Mouse (Mus musculus) heart, embryonic 13.5 days (tissue): Measurements from ENCODE around the gene Ric8b. TPM values are rescaled to one million over a fixed set of nuclear protein-coding genes. Genes with fewer than 3 reads are reported as not detected.

Source experiments
- ATAC-seq: fragments of 200-750 bp; cut with Nextera tagmentation; 2 replicates; pipeline ENCODE4 v1.8.0; 2017; ENCODE audit warnings: moderate TSS enrichment; ENCODE audit not compliant: insufficient number of reproducible peaks, low FRiP score, low TSS enrichment; ENCODE audit errors: extremely low read depth
- H3K27ac ChIP-seq: fragments of 300-500 bp; sonication (generic); replicated peaks from 2 replicates; pipeline ENCODE4 v1.5.1; 2015; ENCODE audit warnings: moderate library complexity, mild to moderate bottlenecking, inconsistent platforms
- H3K27me3 ChIP-seq: fragments of 300-500 bp; sonication (generic); replicated peaks from 2 replicates; pipeline ENCODE4 v1.6.1; 2015; ENCODE audit warnings: mild to moderate bottlenecking, inconsistent platforms
- H3K36me3 ChIP-seq: fragments of 300-500 bp; sonication (generic); 2 replicates; pipeline ENCODE4 v1.6.1; 2015; ENCODE audit warnings: mild to moderate bottlenecking, inconsistent platforms
- H3K4me1 ChIP-seq: fragments of 300-500 bp; sonication (generic); 2 replicates; pipeline ENCODE4 v1.6.1; 2015; ENCODE audit warnings: inconsistent platforms
- H3K4me2 ChIP-seq: fragments of 300-500 bp; sonication (generic); 2 replicates; pipeline ENCODE4 v1.6.1; 2015; ENCODE audit warnings: inconsistent platforms, mild to moderate bottlenecking, moderate library complexity
- H3K4me3 ChIP-seq: fragments of 300-500 bp; sonication (generic); 2 replicates; pipeline ENCODE4 v1.5.1; 2015; ENCODE audit warnings: moderate library complexity, mild to moderate bottlenecking, inconsistent platforms
- H3K9ac ChIP-seq: fragments of 300-500 bp; sonication (generic); 2 replicates; pipeline ENCODE4 v1.6.1; 2015; ENCODE audit warnings: inconsistent platforms, mild to moderate bottlenecking, moderate library complexity
- H3K9me3 ChIP-seq: fragments of 300-500 bp; sonication (generic); 2 replicates; pipeline ENCODE4 v1.6.1; 2016; ENCODE audit warnings: inconsistent platforms
- WGBS: fragments of 180-500 bp; shearing (Covaris S2); methylation state at CpG from one replicate; pipeline ENCODE4 v1.1.7; 2015; ENCODE audit warnings: mixed read lengths; 5-methylcytosine and 5-hydroxymethylcytosine counted together
- polyA plus RNA-seq: library from polyadenylated mRNA; unstranded; fragments of >200 nt; fragmentation: Nextera tagmentation; extraction: Ambion mirVana; gene quantifications from 2 replicates; pipeline ENCODE4 v1.2.1, GENCODE M21; 2015

Ric8b gene
- polyA plus RNA-seq, 1 experiment from 2014 or later, result 14.3 TPM

DNA sequence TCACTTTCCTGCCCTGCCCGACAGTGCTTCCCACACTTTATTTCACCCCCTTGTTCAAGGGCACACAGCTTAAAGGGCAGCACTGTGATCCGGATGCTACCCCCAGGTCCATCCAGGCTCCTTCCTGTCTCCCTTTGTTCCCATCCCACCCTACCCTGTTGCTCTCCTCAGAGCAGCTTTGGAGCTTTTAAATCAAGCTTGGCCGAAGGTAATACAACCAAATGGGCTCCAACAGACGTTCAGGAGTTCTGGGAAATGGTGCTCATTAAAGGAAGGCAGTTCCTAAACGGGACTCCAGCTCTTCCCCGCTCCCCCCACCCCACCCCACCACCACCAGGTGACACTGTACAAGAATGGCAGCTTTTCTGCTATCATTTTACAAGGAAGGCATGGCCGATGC, 7.2 kb upstream of the Ric8b start:
- H3K4me1 ChIP-seq, result peaks cover 6% of the 10 kb centered on the region; the same call in 1 of the 2 replicates
- no peaks in the 10 kb centered on the region; the same call in 1 of the 2 replicates for H3K27me3 ChIP-seq
- H3K4me2 ChIP-seq, result no peak overlapping the region
- no peak overlapping the region for H3K4me3 ChIP-seq
- no peak overlapping the region for H3K27ac ChIP-seq
- H3K36me3 ChIP-seq, result no peaks in the 10 kb centered on the region
- no peaks in the 10 kb centered on the region for H3K9me3 ChIP-seq
- 49% methylated on average over 7 of the region's 7 CpGs for WGBS
- no peak overlapping the region for H3K9ac ChIP-seq
- ATAC-seq, result no peak

DNA sequence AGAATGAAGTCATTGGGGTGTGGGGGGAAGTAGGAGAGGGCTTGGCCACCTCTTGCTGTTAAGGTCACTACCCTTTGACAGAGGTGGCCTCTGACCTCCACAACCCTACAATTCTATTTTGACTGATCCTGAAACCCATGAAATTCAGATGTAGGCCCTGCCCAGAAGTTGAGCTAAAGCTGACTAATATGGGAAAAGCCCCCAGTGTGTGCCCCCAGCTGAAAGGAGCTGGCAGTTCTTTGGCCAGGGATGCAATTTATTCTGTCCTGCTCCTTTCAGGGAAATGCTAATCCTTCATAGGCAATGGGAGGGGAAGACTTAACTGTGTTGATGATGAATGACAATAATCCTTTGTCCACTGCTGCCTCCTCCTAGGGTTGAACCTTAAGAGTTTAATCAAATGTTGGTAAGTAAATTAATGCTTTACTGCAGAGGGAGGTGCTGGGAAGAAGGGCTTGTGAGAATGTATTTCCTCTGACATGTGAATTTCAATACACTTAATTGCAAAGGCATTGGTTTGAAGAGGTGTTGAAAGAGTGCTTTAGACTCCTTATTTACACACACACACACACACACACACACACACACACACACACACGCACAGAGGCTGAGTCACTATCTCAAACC, 6.5 kb upstream of the Ric8b start:
- WGBS, result 67% methylated on average over 1 of the region's 1 CpGs
- H3K9ac ChIP-seq, result no peak overlapping the region
- H3K36me3 ChIP-seq, result no peaks in the 10 kb centered on the region
- H3K27me3 ChIP-seq, result no peaks in the 10 kb centered on the region; the same call in 1 of the 2 replicates
- peaks cover 6% of the 10 kb centered on the region; the same call in 1 of the 2 replicates for H3K4me1 ChIP-seq
- no peaks in the 10 kb centered on the region for H3K9me3 ChIP-seq
- H3K4me3 ChIP-seq, result no peak overlapping the region
- no peak overlapping the region for H3K27ac ChIP-seq
- ATAC-seq, result no peak
- no peak overlapping the region for H3K4me2 ChIP-seq

- Histone ChIP-seq H3K9me3 (no peaks in the 10 kb centered on the region), H3K4me2 (no peak overlapping the region), H3K27me3 (no peaks in the 10 kb centered on the region; the same call in 1 of the 2 replicates), H3K4me1 (peaks cover 9% of the 10 kb centered on the region), H3K9ac (no peak overlapping the region), H3K36me3 (no peaks in the 10 kb centered on the region), H3K4me3 (no peak overlapping the region), H3K27ac (no peak overlapping the region)
- 36% methylated on average over 1 of the region's 1 CpGs for WGBS
- no peak for ATAC-seq
These were observed 4.3 kb upstream of the Ric8b start for GRCm38 (mm10) chr10:84913148-84913547.

GRCm38 (mm10) chr10:84915476-84915875, 1.9 kb upstream of the Ric8b start:
- no peak overlapping the region for H3K4me3 ChIP-seq

DNA sequence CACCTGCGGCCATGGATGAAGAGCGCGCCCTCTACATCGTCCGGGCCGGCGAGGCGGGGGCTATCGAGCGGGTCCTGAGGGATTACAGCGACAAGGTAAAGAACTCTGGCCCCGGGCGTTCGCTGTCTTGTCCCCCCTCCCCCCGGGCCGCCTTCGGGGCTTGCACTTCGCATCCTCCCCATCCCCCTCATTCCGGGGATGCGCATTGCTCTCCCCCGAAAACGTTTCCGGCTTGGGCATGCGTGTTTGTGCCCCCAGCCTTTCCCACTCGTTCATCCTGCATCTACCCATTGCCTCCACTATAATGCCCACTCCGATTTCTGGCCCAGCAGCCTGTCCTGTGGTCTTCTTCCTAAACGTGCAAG, 297 bp downstream of the Ric8b start:
- under 1% methylated on average over 27 of the region's 27 CpGs for WGBS
- Histone ChIP-seq H3K9ac (peak overlapping the region; percentile 93), H3K9me3 (no peaks in the 10 kb centered on the region), H3K36me3 (no peaks in the 10 kb centered on the region), H3K4me1 (peaks cover 33% of the 10 kb centered on the region), H3K4me2 (peak overlapping the region; percentile 92), H3K27ac (peak overlapping the region; percentile 97), H3K27me3 (no peaks in the 10 kb centered on the region), H3K4me3 (peak overlapping the region; percentile 87)
- ATAC-seq, result no peak

More at GRCm38 (mm10) chr10:84915476-84915875, 1.9 kb upstream of the Ric8b start:
- peaks cover 31% of the 10 kb centered on the region for H3K4me1 ChIP-seq
- WGBS, result 79% methylated on average over 6 of the region's 6 CpGs
- no peak overlapping the region for H3K4me2 ChIP-seq
- no peaks in the 10 kb centered on the region for H3K27me3 ChIP-seq
- H3K9me3 ChIP-seq, result no peaks in the 10 kb centered on the region
- H3K9ac ChIP-seq, result no peak overlapping the region
- H3K36me3 ChIP-seq, result no peaks in the 10 kb centered on the region
- H3K27ac ChIP-seq, result no peak overlapping the region
- ATAC-seq, result no peak

DNA sequence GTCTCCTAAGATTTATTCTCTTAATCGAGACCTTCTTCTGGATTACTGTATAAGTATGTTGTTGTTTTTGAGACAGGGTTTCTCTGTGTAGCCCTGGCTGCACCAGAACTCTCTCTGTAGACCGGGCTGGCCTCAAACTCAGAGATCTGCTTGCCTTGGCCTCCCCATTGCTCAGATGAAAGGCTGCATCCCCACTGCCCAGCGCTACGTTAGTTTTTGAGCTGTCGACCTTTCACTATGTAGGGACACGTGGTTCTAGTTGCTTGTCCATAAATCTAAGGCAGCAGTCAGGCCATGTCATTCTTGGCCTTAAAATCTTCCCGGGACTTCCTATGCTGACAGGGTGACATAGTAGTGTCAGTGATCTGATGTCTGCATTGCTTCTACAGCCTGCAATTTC, 8.9 kb downstream of the Ric8b start:
- Histone ChIP-seq H3K4me2 (no peak overlapping the region), H3K9me3 (no peaks in the 10 kb centered on the region), H3K4me3 (no peak overlapping the region), H3K4me1 (peaks cover 21% of the 10 kb centered on the region), H3K27me3 (no peaks in the 10 kb centered on the region), H3K9ac (no peak overlapping the region), H3K36me3 (peaks cover 34% of the 10 kb centered on the region), H3K27ac (no peak overlapping the region)
- no peak for ATAC-seq
- 82% methylated on average over 7 of the region's 7 CpGs for WGBS

- H3K4me3 ChIP-seq, result no peak overlapping the region
- H3K4me1 ChIP-seq, result peaks cover 21% of the 10 kb centered on the region
- no peak overlapping the region for H3K9ac ChIP-seq
- peaks cover 34% of the 10 kb centered on the region for H3K36me3 ChIP-seq
- no peaks in the 10 kb centered on the region for H3K9me3 ChIP-seq
- H3K27me3 ChIP-seq, result no peaks in the 10 kb centered on the region
- H3K27ac ChIP-seq, result no peak overlapping the region
- no peak for ATAC-seq
- 88% methylated on average over 4 of the region's 4 CpGs for WGBS
- no peak overlapping the region for H3K4me2 ChIP-seq
These were observed 9.5 kb downstream of the Ric8b start for GRCm38 (mm10) chr10:84926885-84927284.

DNA sequence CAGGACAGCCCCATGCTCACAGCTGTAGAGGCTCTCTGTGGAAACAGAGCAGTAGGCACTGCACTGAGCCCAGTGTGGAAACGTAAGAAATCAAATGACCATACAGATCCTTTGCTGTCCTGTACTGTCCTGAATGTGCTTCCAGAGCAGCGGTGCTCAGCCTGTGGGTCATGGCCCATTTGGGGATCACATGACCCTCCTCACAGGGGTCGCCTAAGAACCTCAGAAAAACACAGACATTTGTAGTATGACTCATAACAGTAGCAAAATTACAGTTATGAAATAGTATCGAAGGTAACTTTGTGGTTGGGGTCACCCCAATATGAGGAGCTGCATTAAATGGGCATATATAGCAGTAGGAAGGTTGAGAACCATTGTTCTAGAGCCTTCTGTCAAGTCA, 11.0 kb downstream of the Ric8b start:
- 84% methylated on average over 4 of the region's 4 CpGs for WGBS
- Histone ChIP-seq H3K9ac (no peak overlapping the region), H3K4me3 (no peak overlapping the region), H3K4me1 (peaks cover 17% of the 10 kb centered on the region), H3K36me3 (peaks cover 34% of the 10 kb centered on the region), H3K27me3 (no peaks in the 10 kb centered on the region), H3K27ac (no peak overlapping the region), H3K4me2 (no peak overlapping the region), H3K9me3 (no peaks in the 10 kb centered on the region)
- ATAC-seq, result no peak

GRCm38 (mm10) chr10:84935553-84936209, 18.3 kb downstream of the Ric8b start:
- H3K27ac ChIP-seq, result no peak overlapping the region
- peaks cover 7% of the 10 kb centered on the region; the same call in 1 of the 2 replicates for H3K36me3 ChIP-seq
- H3K4me1 ChIP-seq, result peaks cover 46% of the 10 kb centered on the region
- H3K9me3 ChIP-seq, result no peaks in the 10 kb centered on the region
- 74% methylated on average over 7 of the region's 7 CpGs for WGBS
- H3K9ac ChIP-seq, result no peak overlapping the region
- ATAC-seq, result no peak
- no peaks in the 10 kb centered on the region for H3K27me3 ChIP-seq
- H3K4me3 ChIP-seq, result no peak overlapping the region
- no peak overlapping the region for H3K4me2 ChIP-seq

DNA sequence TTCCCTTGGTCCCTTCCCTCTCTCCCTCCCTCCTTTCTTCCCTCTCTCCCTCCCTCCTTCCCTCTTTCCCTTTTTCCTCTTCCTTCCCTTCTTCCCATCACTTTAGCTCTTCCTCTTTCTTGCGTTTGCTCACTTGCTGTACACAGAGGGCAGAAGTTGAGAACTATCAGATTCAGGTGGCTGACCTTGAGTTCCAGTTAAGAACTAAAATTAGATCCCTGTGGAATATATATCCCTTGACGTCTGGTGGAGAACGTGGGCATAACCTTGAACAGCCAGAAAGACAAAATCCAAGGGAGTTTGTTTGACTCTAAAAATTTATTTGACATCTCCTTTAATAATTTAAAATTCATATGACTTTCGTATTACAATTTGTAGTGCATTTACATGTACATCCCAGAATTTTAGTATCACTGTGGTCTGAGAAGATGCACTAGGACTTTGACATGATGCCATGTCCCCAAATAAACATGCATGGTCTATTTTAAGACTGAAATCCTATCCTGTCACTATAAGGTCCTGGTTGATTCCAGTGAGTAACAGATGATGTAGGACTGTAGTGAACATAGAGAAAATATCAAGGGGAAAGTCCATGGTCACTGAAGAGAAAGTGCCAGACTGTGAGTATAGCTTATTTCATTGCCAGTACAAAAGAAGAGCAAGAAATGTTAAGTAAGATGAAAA, 19.6 kb downstream of the Ric8b start:
- WGBS, result 45% methylated on average over 4 of the region's 4 CpGs

DNA sequence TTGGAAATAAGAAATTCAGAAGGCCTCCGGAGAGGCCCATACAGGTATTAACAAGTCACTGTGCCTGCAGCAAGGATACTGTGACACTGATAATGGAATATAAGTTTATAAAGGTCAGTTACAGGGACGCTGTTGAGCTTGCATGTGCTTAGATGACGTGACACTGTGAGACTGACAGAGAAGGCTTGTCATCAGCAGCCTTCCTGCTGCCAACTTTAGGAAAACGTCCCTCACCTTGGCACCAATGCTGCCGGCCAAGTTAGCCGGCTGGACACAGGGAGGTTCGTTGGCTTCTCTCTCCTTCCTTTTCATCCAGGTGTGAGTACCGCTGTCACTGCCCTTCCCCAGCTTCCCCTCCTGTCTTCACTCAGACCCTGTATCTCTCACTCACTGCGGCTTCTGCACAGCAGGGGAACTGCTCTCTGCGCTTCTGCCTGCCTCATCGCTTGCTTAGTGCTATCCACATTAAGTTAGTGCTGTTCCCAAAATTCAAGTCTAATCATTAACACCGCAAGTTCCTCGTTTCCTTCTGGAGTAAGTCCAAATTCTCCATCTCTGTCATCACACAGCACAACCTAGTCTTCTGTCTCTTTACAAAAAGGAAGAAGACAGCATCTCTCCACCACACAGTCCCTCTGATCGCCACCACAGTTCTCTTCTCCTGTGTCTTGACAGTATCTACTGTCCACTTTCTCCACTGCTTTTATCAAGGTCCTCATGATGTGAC, 20.8 kb downstream of the Ric8b start:
- no peak for ATAC-seq
- Histone ChIP-seq H3K9me3 (no peaks in the 10 kb centered on the region), H3K27me3 (no peaks in the 10 kb centered on the region), H3K36me3 (peaks cover 7% of the 10 kb centered on the region; the same call in 1 of the 2 replicates), H3K27ac (peak overlapping the region; percentile 61; the same call in 1 of the 2 replicates), H3K4me2 (no peak overlapping the region), H3K4me3 (no peak overlapping the region), H3K9ac (peak overlapping the region; percentile 25; the same call in 1 of the 2 replicates), H3K4me1 (peaks cover 51% of the 10 kb centered on the region)
- WGBS, result 56% methylated on average over 14 of the region's 14 CpGs

More for the DNA sequence above, 19.6 kb downstream of the Ric8b start:
- Histone ChIP-seq H3K4me1 (peaks cover 46% of the 10 kb centered on the region), H3K4me3 (no peak overlapping the region), H3K9me3 (no peaks in the 10 kb centered on the region), H3K27me3 (no peaks in the 10 kb centered on the region), H3K27ac (peak overlapping the region; percentile 65), H3K9ac (no peak overlapping the region), H3K4me2 (peak overlapping the region; percentile 23), H3K36me3 (peaks cover 7% of the 10 kb centered on the region; the same call in 1 of the 2 replicates)
- no peak for ATAC-seq
